ENCODE assay signal across 17 mouse cellular contexts in the genomic region with DNA sequence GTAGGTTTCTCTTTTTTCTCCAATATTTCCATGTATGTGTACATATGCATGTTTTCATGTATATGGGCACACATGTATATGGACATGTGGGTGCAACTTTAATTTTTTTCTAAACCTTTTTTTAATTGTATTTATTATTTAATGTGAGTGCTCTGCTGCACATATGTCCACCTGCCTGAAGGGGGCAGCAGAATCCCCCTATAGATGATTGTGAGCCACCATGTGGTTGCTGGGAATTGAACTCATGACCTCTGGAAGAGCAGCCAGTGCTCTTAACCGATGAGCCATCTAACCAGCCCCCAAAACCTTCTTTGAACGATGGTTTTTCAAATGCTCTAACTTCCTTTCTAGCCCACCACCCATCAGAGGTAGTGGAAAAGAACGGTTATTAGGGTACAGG. TPM values are rescaled to one million over a fixed set of nuclear protein-coding genes. Genes with fewer than 3 reads are reported as not detected.
DNase-seq lines count a peak whose midpoint lies in the region; ATAC-seq and TF ChIP-seq lines count a peak whose summit lies in the region.
"Had no signal": no experiment of that assay in that cellular context is flagged by ENCODE, and none has a peak within 500 bp of the region (broad histone marks: within the 10 kb centered on the region; RNA-seq: fewer than 3 reads in every experiment).

No protein-coding gene starts in this region.

- no peak overlapping the region for H3K4me2 ChIP-seq in kidney, embryonic 16.5 days (replicated peaks; ENCODE audit: low read depth, low read length)
- no peak overlapping the region for H3K4me2 ChIP-seq in midbrain, postnatal 0 days (ENCODE audit: low read depth, low read length, poor library complexity, severe bottlenecking)
- H3K4me2 ChIP-seq in midbrain, embryonic 14.5 days (ENCODE audit: low read length): no peak overlapping the region
- H3K4me2 ChIP-seq: kidney, embryonic 15.5 days; lung, embryonic 15.5 days had no signal

- no peaks in the 10 kb centered on the region for H3K36me3 ChIP-seq in kidney, adult 2 months (ENCODE audit: control insufficient read depth, insufficient read depth, low read length)
- H3K36me3 ChIP-seq in kidney, embryonic 16.5 days (ENCODE audit: insufficient read depth, low read length): no peaks in the 10 kb centered on the region
- no peaks in the 10 kb centered on the region for H3K36me3 ChIP-seq in midbrain, postnatal 0 days (ENCODE audit: insufficient read depth, low read length)
- H3K36me3 ChIP-seq in midbrain, embryonic 14.5 days (ENCODE audit: control insufficient read depth, insufficient read depth, low read length): no peaks in the 10 kb centered on the region
- peaks cover 4% of the 10 kb centered on the region for H3K36me3 ChIP-seq in G1E (replicated peaks)
- H3K36me3 ChIP-seq in small intestine, adult 2 months (ENCODE audit: control insufficient read depth, insufficient read depth, low read length): no peaks in the 10 kb centered on the region
- H3K36me3 ChIP-seq: kidney, embryonic 15.5 days; limb, embryonic 10.5 days; lung, embryonic 15.5 days had no signal

- no peaks in the 10 kb centered on the region for H3K4me1 ChIP-seq in kidney, adult 2 months (ENCODE audit: control insufficient read depth, insufficient read depth, low read length)
- H3K4me1 ChIP-seq in kidney, embryonic 16.5 days (ENCODE audit: insufficient read depth, low read length): no peaks in the 10 kb centered on the region
- no peaks in the 10 kb centered on the region for H3K4me1 ChIP-seq in midbrain, postnatal 0 days (ENCODE audit: insufficient read depth, low read length)
- no peaks in the 10 kb centered on the region for H3K4me1 ChIP-seq in midbrain, embryonic 14.5 days (ENCODE audit: control insufficient read depth, insufficient read depth, low read length)
- H3K4me1 ChIP-seq in G1E (ENCODE audit: insufficient read depth, low read depth, low read length): no peaks in the 10 kb centered on the region
- H3K4me1 ChIP-seq in small intestine, adult 2 months (ENCODE audit: control insufficient read depth, insufficient read depth, insufficient read length, low read length): no peaks in the 10 kb centered on the region
- H3K4me1 ChIP-seq: kidney, embryonic 15.5 days; lung, embryonic 15.5 days had no signal

- H3K27ac ChIP-seq in kidney, adult 2 months (ENCODE audit: insufficient read depth, low read depth, low read length): no peak overlapping the region
- H3K27ac ChIP-seq in kidney, embryonic 16.5 days (ENCODE audit: low read length): no peak overlapping the region
- H3K27ac ChIP-seq in midbrain, postnatal 0 days (ENCODE audit: low read depth, low read length): no peak overlapping the region
- no peak overlapping the region for H3K27ac ChIP-seq in midbrain, embryonic 14.5 days (replicated peaks; ENCODE audit: low read depth, low read length)
- H3K27ac ChIP-seq in small intestine, adult 2 months (ENCODE audit: insufficient read depth, low read depth, low read length): no peak overlapping the region
- H3K27ac ChIP-seq: kidney, embryonic 15.5 days; limb, embryonic 10.5 days; lung, embryonic 15.5 days had no signal

- no peak overlapping the region for H3K4me3 ChIP-seq in kidney, adult 2 months (ENCODE audit: insufficient read depth, low read depth, low read length)
- H3K4me3 ChIP-seq in kidney, embryonic 16.5 days (ENCODE audit: low read length): no peak overlapping the region
- no peak overlapping the region for H3K4me3 ChIP-seq in midbrain, postnatal 0 days (ENCODE audit: low read depth, low read length)
- H3K4me3 ChIP-seq in midbrain, embryonic 14.5 days (replicated peaks; ENCODE audit: low read depth, low read length): no peak overlapping the region
- H3K4me3 ChIP-seq in G1E (ENCODE audit: low read depth, low read length): no peak overlapping the region
- no peak overlapping the region for H3K4me3 ChIP-seq in small intestine, adult 2 months (ENCODE audit: low read depth, low read length)
- H3K4me3 ChIP-seq: kidney, embryonic 15.5 days; limb, embryonic 10.5 days; lung, embryonic 15.5 days; myocyte had no signal

- TF ChIP-seq POLR2A in kidney, adult 2 months (IDR thresholded peaks at IDR 0.05; ENCODE audit: low read depth, low read length): no peak
- no peak for TF ChIP-seq POLR2A in small intestine, adult 2 months (IDR thresholded peaks at IDR 0.05; ENCODE audit: low read depth, low read length)

- peak; percentile 23; the same call in 1 of the 2 replicates for TF ChIP-seq CTCF in kidney, adult 2 months (conservative IDR thresholded peaks at IDR 0.05; ENCODE audit: insufficient read depth, insufficient read length, low read depth, low read length)
- peak; percentile 16; the same call in 1 of the 2 replicates for TF ChIP-seq CTCF in midbrain, postnatal 0 days (IDR thresholded peaks at IDR 0.05)
- TF ChIP-seq CTCF in G1E (IDR thresholded peaks at IDR 0.05; ENCODE audit: low read depth, low read length): 0 out of 2 replicates have a peak, but pooled peaks have one; percentile 11
- peak; percentile 26; the same call in 1 of the 2 replicates for TF ChIP-seq CTCF in small intestine, adult 2 months (IDR thresholded peaks at IDR 0.05; ENCODE audit: extremely low read depth, insufficient read length, insufficient replicate concordance, low read depth, low read length)

- H3K9me3 ChIP-seq in kidney, embryonic 16.5 days (ENCODE audit: low read length): no peaks in the 10 kb centered on the region
- no peaks in the 10 kb centered on the region for H3K9me3 ChIP-seq in midbrain, postnatal 0 days (ENCODE audit: low read length)
- no peaks in the 10 kb centered on the region for H3K9me3 ChIP-seq in midbrain, embryonic 14.5 days (ENCODE audit: control insufficient read depth, low read length)
- no peaks in the 10 kb centered on the region for H3K9me3 ChIP-seq in G1E (replicated peaks)
- H3K9me3 ChIP-seq: kidney, embryonic 15.5 days; limb, embryonic 10.5 days; lung, embryonic 15.5 days had no signal

- WGBS in kidney, adult 2 months: 77% methylated on average over 3 of the region's 3 CpGs
- WGBS in kidney, embryonic 16.5 days: 78% methylated on average over 3 of the region's 3 CpGs
- WGBS in midbrain, postnatal 0 days: 81% methylated on average over 3 of the region's 3 CpGs
- WGBS in midbrain, embryonic 14.5 days: 72% methylated on average over 3 of the region's 3 CpGs
- WGBS in small intestine, adult 2 months: 74% methylated on average over 3 of the region's 3 CpGs

- H3K27me3 ChIP-seq in kidney, adult 2 months (replicated peaks; ENCODE audit: control insufficient read depth, insufficient read depth, low read length): no peaks in the 10 kb centered on the region
- no peaks in the 10 kb centered on the region for H3K27me3 ChIP-seq in kidney, embryonic 16.5 days (ENCODE audit: insufficient read depth, low read length)
- no peaks in the 10 kb centered on the region for H3K27me3 ChIP-seq in midbrain, postnatal 0 days (ENCODE audit: insufficient read depth, low read length)
- no peaks in the 10 kb centered on the region for H3K27me3 ChIP-seq in midbrain, embryonic 14.5 days (ENCODE audit: control insufficient read depth, insufficient read depth, low read length)
- H3K27me3 ChIP-seq in G1E (ENCODE audit: insufficient read depth, low read length): peaks cover 3% of the 10 kb centered on the region
- H3K27me3 ChIP-seq in small intestine, adult 2 months (ENCODE audit: control insufficient read depth, insufficient read depth, low read length): no peaks in the 10 kb centered on the region
- H3K27me3 ChIP-seq: kidney, embryonic 15.5 days; lung, embryonic 15.5 days had no signal

- DNase-seq in kidney, adult 2 months: no peak
- no peak for DNase-seq in midbrain, postnatal 0 days (ENCODE audit: low spot score)
- DNase-seq in midbrain, embryonic 14.5 days: no peak
- DNase-seq in G1E (ENCODE audit: low spot score): no peak
- DNase-seq in heart, adult 9 months (ENCODE audit: low spot score in 2 of 2): no peak
- no peak for DNase-seq in spleen, postnatal 10 days (ENCODE audit: low spot score in 2 of 2)
- DNase-seq: cerebellum, adult 2 months; gastrocnemius, postnatal 36 days; right cerebral cortex, postnatal 14 days had no signal

- H3K9ac ChIP-seq in kidney, embryonic 16.5 days (replicated peaks; ENCODE audit: low read length): no peak overlapping the region
- H3K9ac ChIP-seq in midbrain, postnatal 0 days (replicated peaks; ENCODE audit: low read length, poor library complexity, severe bottlenecking): no peak overlapping the region
- H3K9ac ChIP-seq in midbrain, embryonic 14.5 days (replicated peaks; ENCODE audit: low read length): no peak overlapping the region
- H3K9ac ChIP-seq: kidney, embryonic 15.5 days; lung, embryonic 15.5 days had no signal

- ATAC-seq in kidney, embryonic 16.5 days (ENCODE audit: low FRiP score, low TSS enrichment): no peak
- ATAC-seq in midbrain, postnatal 0 days (ENCODE audit: low FRiP score): no peak
- no peak for ATAC-seq in midbrain, embryonic 14.5 days (ENCODE audit: low FRiP score, low TSS enrichment)
- no peak for ATAC-seq in G1E (ENCODE audit: extremely low read depth, insufficient number of reproducible peaks, low FRiP score, poor library complexity, severe bottlenecking)
- ATAC-seq: hindbrain, embryonic 16.5 days had no signal

RNA-seq across cellular contexts. Expression of a gene that starts 17.4 kb away (rescaled TPM):
- 6.3 and 6.6 TPM in 2 replicates for polyA plus RNA-seq in kidney, adult 2 months (2012; rRNA removed)
- 266 and 282 TPM in 2 replicates for polyA plus RNA-seq in kidney, embryonic 16.5 days (2015; fragmentation: Nextera tagmentation; extraction: Ambion mirVana)
- total RNA-seq in midbrain, postnatal 0 days (2014; rRNA removed): 8.9 and 9.4 TPM in 2 replicates
- 19.6 and 22.6 TPM in 2 replicates for polyA plus RNA-seq in midbrain, postnatal 0 days (2015; fragmentation: Nextera tagmentation; extraction: Ambion mirVana)
- 40.0 and 65.3 TPM in 2 replicates for polyA plus RNA-seq in midbrain, embryonic 14.5 days (2014; fragmentation: Nextera tagmentation; extraction: Ambion mirVana)
- total RNA-seq in G1E (2014; fragmentation: Nextera tagmentation) (165 and 203 TPM in 2 replicates), G1E (2017) (113 and 114 TPM in 2 replicates)
- 307 and 368 TPM in 2 replicates for polyA plus RNA-seq in G1E (2012)
- polyA plus RNA-seq in small intestine, adult 2 months (2012; rRNA removed): 17.8 and 33.0 TPM in 2 replicates

RNA-seq across cellular contexts. Expression of a gene that starts 27.4 kb away (rescaled TPM):
- polyA plus RNA-seq in kidney, adult 2 months (2012; rRNA removed): 0.54 and 0.58 TPM in 2 replicates
- 5.4 and 7.1 TPM in 2 replicates for polyA plus RNA-seq in kidney, embryonic 16.5 days (2015; fragmentation: Nextera tagmentation; extraction: Ambion mirVana)
- total RNA-seq in midbrain, postnatal 0 days (2014; rRNA removed): 334 and 374 TPM in 2 replicates
- 232 and 234 TPM in 2 replicates for polyA plus RNA-seq in midbrain, postnatal 0 days (2015; fragmentation: Nextera tagmentation; extraction: Ambion mirVana)
- polyA plus RNA-seq in midbrain, embryonic 14.5 days (2014; fragmentation: Nextera tagmentation; extraction: Ambion mirVana): 219 and 240 TPM in 2 replicates
- total RNA-seq in G1E (2014; fragmentation: Nextera tagmentation): not detected in 2 replicates
- total RNA-seq in G1E (2017): under 0.01 and 0.49 TPM in 2 replicates
- not detected in 2 replicates for polyA plus RNA-seq in G1E (2012)
- 0.66 and 1.6 TPM in 2 replicates for polyA plus RNA-seq in small intestine, adult 2 months (2012; rRNA removed)
- total RNA-seq: megakaryocyte-erythroid progenitor cell, adult 5-6 weeks had no signal

RNA-seq across cellular contexts. Expression of a gene that starts 36.3 kb away (rescaled TPM):
- polyA plus RNA-seq in kidney, adult 2 months (2012; rRNA removed): 51.2 and 70.6 TPM in 2 replicates
- polyA plus RNA-seq in kidney, embryonic 16.5 days (2015; fragmentation: Nextera tagmentation; extraction: Ambion mirVana): 31.0 and 33.9 TPM in 2 replicates
- 62.5 and 65.3 TPM in 2 replicates for total RNA-seq in midbrain, postnatal 0 days (2014; rRNA removed)
- 25.1 and 30.9 TPM in 2 replicates for polyA plus RNA-seq in midbrain, postnatal 0 days (2015; fragmentation: Nextera tagmentation; extraction: Ambion mirVana)
- polyA plus RNA-seq in midbrain, embryonic 14.5 days (2014; fragmentation: Nextera tagmentation; extraction: Ambion mirVana): 26.6 and 33.9 TPM in 2 replicates
- total RNA-seq in G1E (2014; fragmentation: Nextera tagmentation) (10.1 and 10.6 TPM in 2 replicates), G1E (2017) (11.9 and 13.0 TPM in 2 replicates)
- 14.2 and 15.3 TPM in 2 replicates for polyA plus RNA-seq in G1E (2012)
- polyA plus RNA-seq in small intestine, adult 2 months (2012; rRNA removed): 48.2 and 80.2 TPM in 2 replicates

Comparison
In these comparisons a context has a peak if more than half of its experiments do, and no peak if none do; other contexts are left out.
1. RNA of a gene that starts 27.4 kb away (polyA plus RNA-seq): 219 to 240 TPM in midbrain, embryonic 14.5 days and 232 to 234 TPM in midbrain, postnatal 0 days; 5.4 to 7.1 TPM in kidney, embryonic 16.5 days, 0.66 to 1.6 TPM in small intestine, adult 2 months, 0.54 to 0.58 TPM in kidney, adult 2 months and not detected in G1E; every median in the first group is over 10 times any median in the second.
2. Peak in every context shown above with its lines, with median percentiles within 50 percentile points of each other: CTCF ChIP-seq.